Mouse (Mus musculus): ENCODE results near the gene Lrrc15.

DNA sequence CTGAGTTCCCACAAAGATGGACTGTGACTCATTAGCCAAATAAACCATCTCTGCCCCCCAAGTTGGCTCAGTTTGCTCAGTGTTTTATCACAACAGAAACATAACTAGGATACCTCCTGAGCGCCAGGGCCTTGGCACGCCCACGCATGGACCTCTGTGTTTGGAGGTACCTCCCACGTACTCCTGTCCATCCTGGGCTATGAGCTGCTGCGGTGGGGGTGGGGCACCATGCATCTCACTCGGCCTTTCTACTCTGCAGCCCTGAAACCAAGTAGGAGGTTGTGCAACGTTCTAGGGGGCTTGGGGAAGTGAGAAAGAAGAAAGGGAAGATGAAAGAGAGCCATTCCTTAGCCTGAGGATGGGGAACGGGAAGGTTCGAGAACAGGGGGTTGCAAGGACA lies 25.3 kb downstream of the Lrrc15 start:
- no peak for TF ChIP-seq CTCF (IDR thresholded peaks at IDR 0.05)
- no peak for TF ChIP-seq EP300 (IDR thresholded peaks at IDR 0.05; ENCODE audit: insufficient read depth, low read depth, low read length)
- TF ChIP-seq POLR2A (IDR thresholded peaks at IDR 0.05; ENCODE audit: insufficient read depth, low read depth, low read length) = no peak
